ENCODE assay signal across 9 mouse cellular contexts in genomic region chr5:29737471-29737870, GRCm38 (mm10). TPM values are rescaled to one million over a fixed set of nuclear protein-coding genes. Genes with fewer than 3 reads are reported as not detected.
A peak's percentile ranks its signal among the peaks of the same experiment; 100 is the strongest.
DNase-seq lines count a peak whose midpoint lies in the region; ATAC-seq and TF ChIP-seq lines count a peak whose summit lies in the region.
"Had no signal": no experiment of that assay in that cellular context is flagged by ENCODE, and none has a peak within 500 bp of the region (broad histone marks: within the 10 kb centered on the region; RNA-seq: fewer than 3 reads in every experiment).

No protein-coding gene starts in this region.

- H3K27me3 ChIP-seq in heart, embryonic 11.5 days (ENCODE audit: control insufficient read depth, insufficient read depth, low read length) = no peaks in the 10 kb centered on the region
- no peaks in the 10 kb centered on the region for H3K27me3 ChIP-seq in E14TG2a.4 (ENCODE audit: insufficient read depth, low read length)
- no peaks in the 10 kb centered on the region for H3K27me3 ChIP-seq in forebrain, embryonic 15.5 days
- H3K27me3 ChIP-seq in liver, embryonic 14.5 days (ENCODE audit: control insufficient read depth, insufficient read depth, low read length) = no peaks in the 10 kb centered on the region

- no peak overlapping the region; the same call in 1 of the 2 replicates for H3K9ac ChIP-seq in heart, embryonic 11.5 days (ENCODE audit: low read depth, low read length)
- H3K9ac ChIP-seq in forebrain, embryonic 15.5 days (replicated peaks) = no peak overlapping the region
- H3K9ac ChIP-seq in liver, embryonic 14.5 days (replicated peaks) = peak overlapping the region; percentile 36

- WGBS in heart, embryonic 11.5 days (ENCODE audit: insufficient replicate concordance) = 87% methylated on average over 5 of the region's 5 CpGs
- WGBS in forebrain, embryonic 15.5 days = 88% methylated on average over 5 of the region's 5 CpGs
- 67% methylated on average over 5 of the region's 5 CpGs for WGBS in liver, embryonic 14.5 days (ENCODE audit: insufficient replicate concordance)

- TF ChIP-seq EP300 in liver, embryonic 14.5 days (IDR thresholded peaks at IDR 0.05; ENCODE audit: low read depth) = no peak

- H3K36me3 ChIP-seq in heart, embryonic 11.5 days (ENCODE audit: control insufficient read depth, insufficient read depth, low read length) = no peaks in the 10 kb centered on the region
- peaks cover 43% of the 10 kb centered on the region for H3K36me3 ChIP-seq in E14TG2a.4 (ENCODE audit: insufficient read depth, low read length)
- H3K36me3 ChIP-seq in forebrain, embryonic 15.5 days = 0 out of 2 replicates have a peak, but pooled peaks cover 3% of the 10 kb centered on the region
- H3K36me3 ChIP-seq in liver, embryonic 14.5 days (replicated peaks; ENCODE audit: control insufficient read depth, insufficient read depth, low read depth) = no peaks in the 10 kb centered on the region

- no peak for DNase-seq in heart, postnatal 25 days (ENCODE audit: low spot score)
- no peak for DNase-seq in liver, embryonic 14.5 days (ENCODE audit: low read depth in 3 of 3, low spot score in 3 of 3)
- no peak for DNase-seq in urinary bladder, postnatal 4 days (ENCODE audit: low spot score in 2 of 2)
- no peak for DNase-seq in adrenal gland, postnatal 36 days

- peaks cover 29% of the 10 kb centered on the region for H3K4me1 ChIP-seq in heart, embryonic 11.5 days (ENCODE audit: control insufficient read depth, insufficient read depth, low read length)
- H3K4me1 ChIP-seq in E14TG2a.4 (replicated peaks; ENCODE audit: low read depth, low read length) = peaks cover 72% of the 10 kb centered on the region
- H3K4me1 ChIP-seq in forebrain, embryonic 15.5 days = peaks cover 43% of the 10 kb centered on the region
- peaks cover 12 to 20% of the 10 kb centered on the region in 2 experiments for H3K4me1 ChIP-seq in liver, embryonic 14.5 days (replicated peaks; ENCODE audit: control insufficient read depth in 2 of 2, insufficient read depth in 2 of 2, low read length in 1 of 2)

- no peak for TF ChIP-seq CTCF in E14TG2a.4 (conservative IDR thresholded peaks at IDR 0.05; ENCODE audit: low read length)
- TF ChIP-seq CTCF in liver, embryonic 14.5 days (IDR thresholded peaks at IDR 0.05; ENCODE audit: low read depth) = no peak

- intact Hi-C loops in heart, postnatal 25 days (cut with DNase I) = no loop called here

- peak overlapping the region; percentile 87 for H3K4me2 ChIP-seq in heart, embryonic 11.5 days
- H3K4me2 ChIP-seq in forebrain, embryonic 15.5 days (replicated peaks) = peak overlapping the region; percentile 78
- peak overlapping the region; percentile 82 for H3K4me2 ChIP-seq in liver, embryonic 14.5 days (ENCODE audit: low read depth)

- no peak for ATAC-seq in heart, embryonic 11.5 days (replicated peaks; ENCODE audit: insufficient number of reproducible peaks, low FRiP score, low TSS enrichment)
- ATAC-seq in forebrain, embryonic 15.5 days (replicated peaks) = no peak
- ATAC-seq in liver, embryonic 14.5 days (ENCODE audit: insufficient read depth) = no peak
- ATAC-seq in megakaryocyte progenitor cell, adult 5-6 weeks (replicated peaks; ENCODE audit: poor library complexity) = no peak

- no peaks in the 10 kb centered on the region for H3K9me3 ChIP-seq in heart, embryonic 11.5 days (replicated peaks; ENCODE audit: control insufficient read depth, low read length)
- no peaks in the 10 kb centered on the region for H3K9me3 ChIP-seq in E14TG2a.4 (ENCODE audit: low read length)
- no peaks in the 10 kb centered on the region for H3K9me3 ChIP-seq in forebrain, embryonic 15.5 days
- H3K9me3 ChIP-seq in liver, embryonic 14.5 days (ENCODE audit: control insufficient read depth, low read length) = no peaks in the 10 kb centered on the region

- no peak overlapping the region; the same call in 1 of the 2 replicates for H3K4me3 ChIP-seq in heart, embryonic 11.5 days (ENCODE audit: low read depth, low read length)
- peak overlapping the region; percentile 97 for H3K4me3 ChIP-seq in E14TG2a.4 (replicated peaks; ENCODE audit: low read length)
- H3K4me3 ChIP-seq in forebrain, embryonic 15.5 days = peak overlapping the region; percentile 95
- H3K4me3 ChIP-seq in liver, embryonic 14.5 days (ENCODE audit: insufficient read depth in 1 of 2, low read depth in 2 of 2, low read length in 2 of 2) = peak overlapping the region; percentile 88 to 89; a peak in 3 of 4 replicates

- no peak overlapping the region for H3K27ac ChIP-seq in heart, embryonic 11.5 days (ENCODE audit: low read depth, low read length)
- no peak overlapping the region for H3K27ac ChIP-seq in forebrain, embryonic 15.5 days (replicated peaks)
- H3K27ac ChIP-seq in liver, embryonic 14.5 days = no peak overlapping the region

RNA-seq across cellular contexts. Expression of gene Gm5129, which starts 1.7 kb away (rescaled TPM):
- polyA plus RNA-seq in heart, embryonic 11.5 days (2014; fragmentation: Nextera tagmentation; extraction: Ambion mirVana) = not detected in 2 replicates
- not detected for total RNA-seq in heart, postnatal 25 days (2021)
- polyA plus RNA-seq in forebrain, embryonic 15.5 days (2015; fragmentation: Nextera tagmentation; extraction: Ambion mirVana) = not detected in 2 replicates
- polyA plus RNA-seq in liver, embryonic 14.5 days (2012; rRNA removed) = 0.76 TPM in 1 of 2 replicates, not detected in the other
- polyA plus RNA-seq in liver, embryonic 14.5 days (2014; fragmentation: Nextera tagmentation; extraction: Ambion mirVana) = not detected in 2 replicates
- 1 to 10 TPM; 1.7 to 2.3 TPM for total RNA-seq in adrenal gland, postnatal 36 days (2021)
- total RNA-seq in megakaryocyte progenitor cell, adult 5-6 weeks (2015) = 1.7 TPM in 1 of 2 replicates, not detected in the other
- not detected in 2 replicates for total RNA-seq in megakaryocyte progenitor cell, adult 5-6 weeks (2017)
- total RNA-seq: left cerebral cortex, postnatal 14 days had no signal

RNA-seq across cellular contexts. Expression of gene Dnajb6, which starts 2.0 kb away (rescaled TPM):
- 110 and 115 TPM in 2 replicates for polyA plus RNA-seq in heart, embryonic 11.5 days (2014; fragmentation: Nextera tagmentation; extraction: Ambion mirVana)
- total RNA-seq in heart, postnatal 25 days (2021) = 10 to 100 TPM; 64.7 to 68.7 TPM
- polyA plus RNA-seq in forebrain, embryonic 15.5 days (2015; fragmentation: Nextera tagmentation; extraction: Ambion mirVana) = 323 and 340 TPM in 2 replicates
- 27.8 and 48.3 TPM in 2 replicates for polyA plus RNA-seq in liver, embryonic 14.5 days (2012; rRNA removed)
- polyA plus RNA-seq in liver, embryonic 14.5 days (2014; fragmentation: Nextera tagmentation; extraction: Ambion mirVana) = 76.0 and 78.7 TPM in 2 replicates
- total RNA-seq in adrenal gland, postnatal 36 days (2021) = 100 to 1,000 TPM; 131 to 139 TPM
- total RNA-seq in megakaryocyte progenitor cell, adult 5-6 weeks (2015) = 139 and 173 TPM in 2 replicates
- total RNA-seq in megakaryocyte progenitor cell, adult 5-6 weeks (2017) = 142 and 144 TPM in 2 replicates
